Mouse (Mus musculus) ZHBTc4 (cell line): ENCODE measurements around the gene Itsn1.

Experiments
- DNase-seq: peaks from one replicate; pipeline ENCODE4 v3.0.0-alpha.2; 2011; ENCODE audit warnings: low read depth, low spot score

The Itsn1 gene

DNA sequence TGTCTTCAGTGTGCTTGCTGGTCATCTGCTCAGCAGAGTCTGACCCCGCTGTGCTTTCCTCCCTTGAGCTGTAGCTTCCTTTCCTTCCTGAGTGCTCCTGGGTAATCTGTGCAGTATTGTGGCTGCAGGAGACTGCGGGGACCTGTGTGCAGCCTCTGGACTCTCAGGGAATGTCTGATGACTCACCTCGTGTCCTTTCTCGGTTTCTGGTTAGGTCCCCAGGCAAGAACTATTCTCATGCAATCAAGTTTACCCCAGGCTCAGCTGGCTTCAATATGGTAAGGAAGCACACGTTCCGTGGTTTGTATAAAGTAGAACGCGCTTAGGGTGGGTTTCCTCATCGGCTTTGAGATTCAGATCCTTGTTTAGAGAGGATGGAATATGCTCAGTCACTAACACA lies 82.8 kb downstream of the Itsn1 start:
- peak; percentile 64 for DNase-seq

DNA sequence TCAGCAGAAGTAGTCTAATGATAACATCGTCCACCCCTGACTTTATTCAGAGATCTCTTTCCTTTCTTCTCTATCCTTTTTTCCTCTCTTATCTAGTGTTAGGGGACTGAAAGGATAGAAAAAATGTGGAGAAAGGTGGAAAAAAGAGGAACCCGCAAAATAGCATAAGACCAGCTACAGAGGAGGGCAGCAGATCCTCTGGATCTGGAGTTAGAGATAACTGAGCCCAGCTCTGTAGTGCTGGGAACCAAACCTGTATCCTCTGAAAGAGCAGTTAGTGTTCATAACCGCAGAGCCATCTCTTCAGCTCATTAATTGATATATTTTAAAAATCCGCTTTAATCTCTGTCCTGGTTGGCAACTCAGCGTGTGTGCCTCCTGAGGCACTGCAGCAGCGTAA lies 84.5 kb downstream of the Itsn1 start:
- no peak for DNase-seq

DNA sequence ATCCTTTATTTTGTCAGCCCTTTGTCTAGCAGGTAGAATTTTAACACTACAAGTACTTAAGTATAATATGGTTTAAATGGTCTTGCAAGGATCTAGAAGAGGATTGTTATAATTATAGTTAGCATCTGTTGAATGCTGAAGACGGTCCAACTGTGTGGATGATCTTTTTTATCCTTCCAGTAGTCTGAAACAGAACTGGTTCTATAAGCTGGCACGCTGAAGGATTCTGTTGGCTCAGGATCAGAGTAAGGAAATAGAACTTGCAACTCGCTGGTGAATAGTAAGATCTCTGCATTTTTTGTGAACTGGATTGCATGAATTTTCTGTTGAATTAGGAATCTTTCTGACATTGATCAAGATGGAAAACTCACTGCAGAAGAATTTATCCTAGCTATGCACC lies 86.0 kb downstream of the Itsn1 start:
- DNase-seq: no peak

DNA sequence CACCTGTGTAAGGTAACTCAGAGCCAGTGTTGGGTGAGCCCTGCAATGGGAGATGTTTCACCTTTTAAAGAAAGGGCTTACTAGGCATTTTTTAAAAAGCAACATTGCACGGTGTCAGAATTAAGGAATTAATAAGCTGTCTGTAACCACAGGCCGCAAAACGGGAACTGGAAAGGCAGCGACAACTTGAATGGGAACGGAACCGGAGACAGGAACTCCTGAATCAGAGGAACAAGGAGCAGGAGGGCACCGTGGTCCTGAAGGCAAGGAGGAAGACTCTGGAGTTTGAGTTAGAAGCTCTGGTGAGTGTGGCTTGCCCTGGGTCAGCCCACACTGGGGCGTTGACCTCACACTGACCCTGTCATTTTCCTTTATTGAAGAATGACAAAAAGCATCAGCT lies 91.2 kb downstream of the Itsn1 start:
- no peak for DNase-seq

DNA sequence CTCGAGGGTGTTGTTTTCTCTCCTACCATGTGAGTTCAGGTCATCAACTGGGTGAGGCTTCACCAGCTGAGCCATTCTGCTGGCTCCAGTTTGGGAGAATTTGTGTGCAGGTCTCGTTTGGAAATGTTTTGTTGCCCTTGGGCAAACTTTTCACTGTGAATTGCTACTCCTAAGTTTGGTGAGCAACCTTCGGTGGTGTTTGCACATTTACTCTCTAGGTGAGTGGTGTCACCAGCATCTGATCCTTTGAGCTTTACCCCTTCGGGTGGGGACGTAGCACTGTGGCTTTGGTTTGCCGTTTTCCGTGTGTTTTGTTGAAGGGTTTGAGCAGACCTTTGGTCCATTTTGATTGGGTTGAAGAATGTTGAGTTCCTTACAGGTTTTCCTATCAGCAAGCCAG lies 93.2 kb downstream of the Itsn1 start:
- no peak for DNase-seq

DNA sequence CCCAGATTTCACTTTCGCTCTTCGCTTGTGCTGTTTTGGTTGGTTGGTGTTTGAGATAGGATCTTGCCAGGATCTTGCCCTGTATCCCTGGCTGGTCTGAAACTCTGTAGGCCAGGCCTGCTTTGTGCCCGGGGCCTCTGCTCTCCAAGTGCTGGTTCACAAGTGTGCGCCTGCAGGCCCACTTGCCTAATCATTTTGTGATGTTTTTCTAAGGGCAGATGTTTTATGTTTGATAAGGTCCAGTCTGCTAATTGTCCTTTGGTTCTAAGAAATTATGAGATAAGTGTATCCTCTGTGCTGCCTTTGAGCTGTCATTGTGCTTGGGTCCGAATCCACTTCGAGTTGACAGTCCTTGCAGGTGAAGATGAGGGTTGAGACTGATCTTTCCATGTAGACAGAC lies 93.7 kb downstream of the Itsn1 start:
- no peak for DNase-seq

DNA sequence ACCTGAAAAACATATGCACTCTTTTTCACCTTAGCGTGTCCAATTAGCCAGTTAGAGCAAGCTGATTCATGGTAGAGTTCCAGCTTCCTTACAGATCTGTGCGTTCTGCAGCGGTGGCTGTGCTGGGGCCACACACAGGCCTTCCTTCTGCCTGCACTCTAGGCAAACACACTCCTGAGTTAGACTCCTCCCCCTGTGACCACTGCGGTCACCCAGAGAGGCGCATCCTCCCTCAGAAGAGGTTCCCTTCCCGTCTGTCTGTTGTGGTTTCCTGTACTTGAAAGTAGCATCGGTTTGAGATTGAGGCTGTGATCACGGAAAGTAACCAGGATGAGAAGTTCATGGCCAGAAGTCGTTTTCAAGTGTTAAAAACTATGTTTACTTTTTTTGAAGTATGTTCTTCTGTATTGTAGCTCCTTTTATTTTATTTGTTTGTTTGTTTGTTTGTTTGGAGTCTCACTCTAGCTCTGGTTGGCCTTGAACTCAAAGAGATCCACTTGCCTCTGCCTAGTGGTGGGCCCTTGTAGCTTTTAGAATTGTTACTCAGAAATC lies 96.8 kb downstream of the Itsn1 start:
- no peak for DNase-seq

DNA sequence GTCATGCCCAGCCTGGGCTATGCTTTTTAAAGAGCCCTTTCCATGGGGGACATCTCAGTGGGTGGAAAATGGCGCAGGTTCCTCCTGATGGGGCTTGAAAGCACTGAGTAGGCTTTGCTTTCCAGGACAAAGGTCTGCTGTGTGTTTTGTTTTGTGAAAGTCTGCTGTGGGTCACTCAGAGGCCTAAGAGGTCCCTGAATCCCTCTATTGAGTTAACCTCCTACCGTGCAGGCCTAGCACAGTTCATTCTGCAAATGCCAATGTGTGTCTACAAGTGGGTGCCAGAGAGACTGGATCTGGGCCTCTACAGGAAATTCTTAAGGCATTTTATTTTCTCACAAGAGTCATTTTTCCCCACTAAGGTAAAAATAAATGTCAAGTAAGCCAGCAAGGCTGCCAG lies 97.8 kb downstream of the Itsn1 start:
- no peak for DNase-seq

DNA sequence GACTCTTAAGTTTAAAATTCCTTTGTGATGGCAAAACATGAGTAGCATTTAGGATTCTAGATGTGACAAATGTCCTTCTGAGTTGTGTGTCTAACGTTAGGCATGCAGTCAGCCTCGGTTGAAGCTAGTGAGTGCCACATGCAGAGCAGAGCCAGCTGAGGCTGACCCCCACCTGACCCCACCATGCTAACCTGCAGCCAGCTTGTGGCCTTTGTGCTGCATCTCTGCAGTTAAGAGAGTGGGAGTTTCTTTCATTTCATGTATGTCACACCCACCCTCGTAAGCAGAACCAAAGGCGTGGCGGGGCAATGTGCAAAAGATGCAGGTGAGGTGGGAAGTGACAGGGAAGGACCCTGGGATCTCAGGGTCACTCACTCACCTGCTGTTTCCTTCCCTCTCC lies 98.4 kb downstream of the Itsn1 start:
- no peak for DNase-seq

DNA sequence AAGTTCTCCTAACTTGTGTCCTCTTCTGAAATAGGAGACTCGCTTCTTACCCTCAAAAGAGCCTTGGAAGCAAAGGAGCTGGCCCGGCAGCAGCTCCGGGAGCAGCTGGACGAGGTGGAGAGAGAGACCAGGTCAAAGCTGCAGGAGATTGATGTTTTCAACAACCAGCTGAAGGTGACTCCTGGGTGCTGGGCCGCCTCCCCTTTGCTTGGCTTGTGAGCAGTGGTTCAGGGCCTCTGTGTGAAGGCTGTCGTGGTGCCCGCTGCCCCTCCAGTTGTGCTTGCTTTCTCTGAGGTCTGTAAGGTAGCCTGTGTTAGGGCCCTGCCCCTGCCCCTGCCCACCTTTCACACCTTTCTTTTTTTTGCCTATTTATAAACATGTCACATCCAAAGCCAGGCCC lies 99.1 kb downstream of the Itsn1 start:
- DNase-seq: no peak

DNA sequence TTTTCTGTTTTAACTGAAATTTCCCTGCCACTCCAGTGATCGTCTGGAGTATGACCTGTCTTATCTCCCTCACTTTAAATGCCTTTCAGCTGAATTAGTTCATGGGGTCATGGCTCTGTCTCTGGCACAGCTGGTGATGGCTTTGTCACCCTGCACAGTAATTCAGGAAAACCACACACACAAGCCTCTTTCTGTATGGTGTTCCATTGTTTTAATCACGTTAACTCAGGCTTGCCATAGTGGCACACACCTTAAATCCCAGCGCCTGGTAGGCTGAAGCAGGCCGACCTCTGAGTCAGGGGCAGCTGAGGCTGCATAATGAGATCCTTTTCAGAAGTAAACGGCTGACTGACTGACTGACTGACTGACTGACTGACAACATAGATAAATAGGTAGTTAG lies 99.5 kb downstream of the Itsn1 start:
- DNase-seq: no peak

DNA sequence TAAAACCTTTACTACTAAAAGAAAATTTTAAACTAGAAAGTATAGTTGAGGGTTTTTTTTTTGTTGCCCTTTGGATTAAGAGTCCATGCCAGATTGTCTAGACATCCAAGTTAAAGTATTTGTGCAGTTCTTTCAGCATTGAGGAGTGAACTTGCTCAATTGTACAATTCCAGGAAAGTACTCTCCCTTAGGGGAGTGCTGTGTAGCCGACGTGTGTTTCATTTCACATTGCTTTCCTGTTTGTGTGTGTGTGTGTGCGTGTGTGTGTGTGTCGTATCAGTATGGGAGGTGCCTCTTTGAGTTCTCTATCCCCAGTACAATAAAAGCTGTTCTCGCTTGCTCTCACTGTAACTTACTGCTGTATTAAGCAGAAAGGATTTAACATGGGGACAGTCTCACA lies 100.0 kb downstream of the Itsn1 start:
- no peak for DNase-seq

DNA sequence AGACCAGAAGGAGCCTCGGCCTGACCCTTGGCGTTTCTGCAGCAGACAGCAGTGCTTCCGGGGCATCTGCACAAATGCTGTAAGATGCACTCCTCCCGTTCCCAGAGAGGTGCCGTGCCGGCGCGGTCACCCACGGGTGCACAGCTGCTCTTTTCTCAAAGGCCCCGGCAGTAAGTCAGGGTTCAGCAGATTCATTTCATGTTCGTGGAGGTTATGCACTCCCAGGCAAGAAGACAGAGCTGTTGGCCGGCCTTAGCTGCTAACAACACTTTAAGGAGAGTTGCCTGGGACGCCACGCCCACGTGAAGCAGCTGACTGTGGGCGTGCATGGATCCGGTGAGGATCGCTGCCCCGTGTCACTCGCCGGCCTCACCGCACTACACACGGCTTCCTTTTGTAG lies 101.2 kb downstream of the Itsn1 start:
- peak; percentile 65 for DNase-seq

DNA sequence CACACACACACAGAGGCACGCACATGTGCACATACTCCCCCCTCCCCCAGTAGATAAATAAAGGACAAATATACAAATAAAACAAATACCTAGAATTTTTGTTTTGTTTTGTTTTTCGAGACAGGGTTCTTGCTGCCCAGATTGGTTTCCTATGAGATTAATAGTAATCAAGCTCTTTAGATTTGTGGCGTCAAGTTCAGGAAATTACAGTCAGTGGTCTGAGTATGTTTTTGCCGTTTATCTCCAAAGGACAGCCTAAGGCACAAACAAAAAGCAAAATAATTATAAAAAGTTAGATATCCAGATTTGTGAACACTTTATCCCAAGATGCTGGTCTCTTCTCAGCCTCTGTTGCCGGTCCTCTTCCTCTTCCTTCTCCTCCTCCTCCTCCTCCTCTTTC lies 104.0 kb downstream of the Itsn1 start:
- no peak for DNase-seq

DNA sequence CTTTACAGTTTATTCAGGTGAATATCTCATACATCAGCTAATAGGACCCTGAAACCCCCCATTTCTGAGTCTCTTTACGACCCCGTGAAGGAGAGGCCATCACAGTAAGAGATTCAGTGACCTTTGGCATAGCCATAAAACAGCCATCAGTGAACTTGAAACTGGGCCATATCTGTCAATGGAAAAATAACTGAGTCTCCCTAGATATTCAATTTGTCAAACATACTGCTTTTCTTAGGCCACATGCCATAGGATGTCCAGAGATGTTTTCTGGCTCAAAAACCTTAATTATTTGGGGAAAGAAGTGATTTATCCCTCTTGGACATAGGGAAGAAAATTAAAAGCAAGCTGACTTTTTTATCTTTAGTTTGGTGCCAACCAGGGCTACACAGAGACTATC lies 104.5 kb downstream of the Itsn1 start:
- DNase-seq: no peak

DNA sequence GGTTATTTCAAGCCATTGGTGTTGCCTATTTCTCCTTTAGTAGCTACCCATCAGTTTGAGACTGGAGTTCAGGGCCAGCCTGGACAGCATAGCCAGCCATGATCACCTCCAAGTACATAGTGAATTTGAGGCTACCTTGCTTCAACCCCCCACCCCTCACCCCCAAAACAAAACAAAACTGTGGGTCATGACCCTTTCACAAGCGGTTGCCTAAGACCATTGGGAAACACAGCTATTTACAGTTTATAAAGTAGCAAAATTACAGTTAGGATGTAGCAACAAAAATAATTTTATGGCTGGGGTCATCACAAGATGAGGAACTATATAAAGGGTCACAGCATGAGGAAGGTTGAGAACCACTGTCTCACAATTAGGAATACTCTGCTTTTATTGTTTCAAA lies 104.9 kb downstream of the Itsn1 start:
- DNase-seq: no peak

DNA sequence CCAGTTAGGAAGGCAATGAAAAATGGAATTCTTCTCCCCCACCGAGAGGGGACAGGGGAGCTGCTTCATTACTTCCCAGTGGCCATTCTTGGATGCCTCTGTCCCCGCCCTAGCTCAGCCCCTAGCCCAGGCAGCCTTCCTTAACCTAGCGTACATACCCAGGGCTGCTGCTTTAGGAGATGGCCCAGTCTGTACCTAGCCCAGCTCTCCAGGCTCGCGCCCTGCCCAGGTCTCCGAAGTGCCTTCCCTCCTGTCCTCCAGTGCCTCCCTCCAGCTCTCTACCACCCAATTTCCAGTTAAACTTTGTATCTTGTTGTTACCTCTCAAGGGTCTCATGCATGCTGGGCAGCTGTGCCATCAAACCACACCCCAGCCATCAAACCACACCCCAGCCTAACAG lies 106.7 kb downstream of the Itsn1 start:
- no peak for DNase-seq

DNA sequence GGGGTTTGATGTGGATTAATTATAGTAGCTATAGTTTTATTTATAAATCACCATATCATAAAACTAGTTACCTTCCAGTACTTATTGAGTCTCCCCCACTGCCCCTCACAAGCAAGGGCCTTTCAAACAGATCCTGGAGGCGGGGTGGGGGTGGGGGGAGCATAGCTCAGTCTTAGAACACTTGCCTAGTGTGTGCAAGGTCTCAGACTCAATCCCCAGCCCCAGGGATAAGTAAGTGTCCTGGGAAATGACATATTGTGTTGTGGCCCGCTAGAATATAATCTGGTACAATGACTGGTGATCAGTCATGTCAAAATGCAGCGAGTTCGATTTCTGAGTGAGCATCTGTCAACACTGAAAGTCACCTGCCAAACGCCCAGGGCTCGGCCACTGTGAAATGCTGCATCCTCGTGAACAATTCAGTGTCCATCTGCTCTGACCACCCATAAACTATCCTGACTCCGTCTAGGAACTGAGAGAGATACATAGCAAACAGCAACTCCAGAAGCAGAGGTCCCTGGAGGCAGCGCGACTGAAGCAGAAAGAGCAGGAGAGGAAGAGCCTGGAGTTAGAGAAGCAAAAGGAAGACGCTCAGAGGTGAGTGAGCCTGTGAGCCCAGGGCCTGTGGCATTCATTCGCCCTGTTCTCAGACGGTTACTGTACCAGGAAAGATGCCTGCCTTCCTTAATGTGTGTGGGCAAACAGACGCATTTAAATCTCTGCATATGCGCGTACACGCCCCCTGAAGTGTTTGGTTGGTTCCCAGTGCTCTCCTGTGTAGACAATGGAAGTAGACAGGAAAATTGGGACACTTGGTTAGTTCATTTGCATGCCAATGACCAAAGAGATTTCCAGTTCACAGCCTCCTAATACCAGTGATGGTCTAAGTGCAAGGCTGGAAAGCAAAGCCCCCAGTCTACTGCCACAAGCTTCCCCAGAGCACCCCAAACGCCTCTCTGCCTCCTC lies 107.8 kb downstream of the Itsn1 start:
- DNase-seq: peak; percentile 75

DNA sequence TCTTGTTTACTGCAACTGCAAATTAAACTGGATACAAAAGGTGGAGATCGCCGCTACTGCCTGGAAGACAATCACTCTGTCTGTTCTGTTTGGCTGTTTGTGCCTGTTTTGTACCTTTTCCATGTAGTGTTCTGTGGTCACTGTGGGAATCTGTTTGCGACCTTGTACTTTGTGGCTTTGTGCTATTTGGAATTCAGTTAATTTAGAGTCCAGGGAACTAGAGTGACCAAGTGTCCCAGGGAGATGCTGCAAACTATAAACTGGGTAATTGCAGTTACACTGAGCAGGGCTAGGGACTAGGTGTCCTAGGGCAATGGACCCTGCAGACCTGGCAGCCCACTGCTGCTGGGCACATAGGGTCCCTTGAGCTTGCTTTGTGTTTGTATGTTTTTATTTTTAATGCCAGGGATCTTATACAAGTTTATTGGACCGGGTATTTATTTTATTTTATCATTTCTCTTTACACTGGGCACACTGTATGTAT lies 108.5 kb downstream of the Itsn1 start:
- no peak for DNase-seq

DNA sequence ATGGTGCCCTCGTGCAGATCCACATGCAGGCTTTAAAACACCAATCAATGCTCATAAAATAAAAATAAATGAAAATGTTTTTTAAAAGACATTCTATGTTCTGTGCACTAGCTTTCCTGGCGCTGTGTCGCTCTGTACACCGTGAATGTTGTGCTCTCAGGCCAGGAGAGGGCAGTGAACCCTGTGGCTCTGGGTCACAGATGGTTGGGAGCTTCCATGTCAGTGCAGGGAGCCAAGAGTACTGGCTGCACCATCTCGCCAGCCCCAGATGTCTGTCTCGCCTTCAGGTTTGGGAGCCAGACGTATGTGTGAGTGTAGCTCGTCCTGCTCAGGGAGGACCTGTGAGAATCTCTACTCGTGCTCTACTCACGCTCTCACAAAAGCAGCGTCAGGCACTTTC lies 109.7 kb downstream of the Itsn1 start:
- DNase-seq: no peak

DNA sequence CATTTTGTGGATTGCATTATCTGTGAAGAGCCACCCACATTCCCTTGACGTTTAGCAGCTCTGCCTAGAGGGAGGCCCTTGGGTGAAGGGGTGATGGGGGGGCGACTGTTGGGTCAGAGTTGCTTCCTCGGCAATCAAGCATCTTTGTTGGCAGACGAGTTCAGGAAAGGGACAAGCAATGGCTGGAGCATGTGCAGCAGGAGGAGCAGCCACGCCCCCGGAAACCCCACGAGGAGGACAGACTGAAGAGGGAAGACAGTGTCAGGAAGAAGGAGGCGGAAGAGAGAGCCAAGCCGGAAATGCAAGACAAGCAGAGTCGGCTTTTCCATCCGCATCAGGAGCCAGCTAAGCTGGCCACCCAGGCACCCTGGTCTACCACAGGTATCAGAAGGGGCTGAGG lies 110.4 kb downstream of the Itsn1 start:
- DNase-seq: peak; percentile 73

DNA sequence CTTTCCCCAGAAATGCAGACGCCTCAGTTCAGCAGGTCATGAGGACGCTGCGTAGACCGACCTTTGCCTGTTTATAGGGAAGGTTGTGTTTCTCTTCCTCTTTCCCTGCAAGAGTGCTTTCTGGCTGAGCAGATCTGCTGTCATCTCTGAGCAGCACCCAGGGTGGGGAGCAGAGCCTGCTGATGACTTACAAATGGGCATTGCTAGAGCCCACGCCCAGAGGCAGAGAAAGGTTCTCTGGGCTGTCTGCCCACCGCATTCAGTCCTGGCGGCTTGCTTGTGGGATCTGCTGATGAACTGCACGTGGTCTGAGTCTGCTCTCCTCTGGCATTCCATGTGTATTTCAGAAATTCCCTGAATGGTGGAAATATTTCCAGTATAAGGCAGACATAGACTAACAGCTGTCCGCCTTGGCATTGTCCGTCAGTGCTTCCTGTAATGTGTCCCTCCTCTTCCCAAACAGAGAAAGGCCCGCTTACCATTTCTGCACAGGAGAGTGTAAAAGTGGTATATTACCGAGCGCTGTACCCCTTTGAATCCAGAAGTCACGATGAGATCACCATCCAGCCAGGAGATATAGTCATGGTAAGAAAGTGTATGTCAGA lies 112.0 kb downstream of the Itsn1 start:
- DNase-seq: no peak
